Mouse (Mus musculus) right cerebral cortex, postnatal 10 days (tissue): ENCODE results near the gene Klhl25.
"Not testable (repeated sequence)": the region's sequence is repeated elsewhere in the genome, so short reads cannot be mapped to it uniquely, and the experiment has no call there.

Experiments used
- DNase-seq, 2 experiments: peaks; one replicate each; pipeline ENCODE4 v3.0.0; 2021; ENCODE audit warnings: low spot score in 2 of 2

The Klhl25 gene

DNA sequence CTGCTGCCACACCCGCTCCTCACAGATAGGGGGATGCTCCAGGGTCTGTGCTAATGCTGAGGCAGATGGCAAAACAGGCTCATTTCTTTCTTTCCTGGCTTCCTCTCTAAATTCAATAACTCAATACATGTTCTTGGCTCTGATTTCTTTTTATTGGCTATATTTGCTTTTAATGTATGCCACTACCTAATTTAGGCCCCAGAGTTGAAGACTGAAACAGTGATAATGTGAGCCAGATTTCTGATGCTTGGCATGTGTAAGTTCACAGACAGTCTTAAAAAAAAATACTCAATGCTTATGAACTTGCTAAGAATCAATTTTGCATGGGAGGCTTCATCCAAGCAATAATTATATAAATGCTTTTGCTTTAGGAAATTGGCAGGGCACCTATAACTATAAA, 2.2 kb upstream of the Klhl25 start:
- no peak for DNase-seq

GRCm38 (mm10) chr7:75846942-75847341, 1.2 kb upstream of the Klhl25 start:
- no peak for DNase-seq

DNA sequence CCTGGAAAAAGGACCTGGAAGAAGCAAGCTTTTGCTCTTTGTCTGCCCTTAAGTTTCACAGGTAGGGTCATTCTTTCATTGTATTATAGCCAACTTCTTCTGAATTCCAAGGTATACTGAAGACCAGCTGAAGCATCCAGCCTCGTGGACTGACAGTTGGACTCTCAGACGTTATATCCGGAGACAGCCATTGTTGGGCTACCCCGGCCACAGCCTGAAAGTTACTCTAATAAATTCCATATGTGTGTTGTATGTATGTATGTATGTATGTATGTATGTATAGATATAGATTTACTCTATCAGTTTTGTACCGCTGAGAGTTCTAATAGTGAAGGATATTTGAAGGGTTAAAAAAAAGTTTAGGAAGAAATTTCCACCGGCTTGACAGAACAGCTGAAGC, 621 bp upstream of the Klhl25 start:
- DNase-seq = no peak

GRCm38 (mm10) chr7:75848776-75849670, 913 bp downstream of the Klhl25 start:
- peak; percentile 53 to 57 for DNase-seq

DNA sequence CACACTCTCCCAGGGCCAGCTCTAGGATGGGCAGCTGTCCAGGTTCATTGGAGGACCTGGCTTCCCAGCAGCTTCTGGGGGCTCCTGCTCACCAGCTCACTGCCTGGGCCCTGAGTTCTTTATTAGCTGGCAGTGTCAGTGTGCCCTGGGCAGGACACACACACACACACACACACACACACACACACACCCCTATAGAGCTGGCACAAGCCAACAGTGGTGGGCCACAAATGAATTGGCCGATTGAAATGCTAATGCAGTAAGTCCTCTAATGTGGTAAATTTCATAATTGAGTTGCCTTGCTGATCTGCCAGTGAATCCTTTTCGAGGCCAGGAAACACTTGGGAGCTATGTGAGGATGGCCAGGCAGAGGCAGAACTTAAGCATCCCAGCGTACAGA, 2.3 kb downstream of the Klhl25 start:
- not testable (repeated sequence) for DNase-seq

DNA sequence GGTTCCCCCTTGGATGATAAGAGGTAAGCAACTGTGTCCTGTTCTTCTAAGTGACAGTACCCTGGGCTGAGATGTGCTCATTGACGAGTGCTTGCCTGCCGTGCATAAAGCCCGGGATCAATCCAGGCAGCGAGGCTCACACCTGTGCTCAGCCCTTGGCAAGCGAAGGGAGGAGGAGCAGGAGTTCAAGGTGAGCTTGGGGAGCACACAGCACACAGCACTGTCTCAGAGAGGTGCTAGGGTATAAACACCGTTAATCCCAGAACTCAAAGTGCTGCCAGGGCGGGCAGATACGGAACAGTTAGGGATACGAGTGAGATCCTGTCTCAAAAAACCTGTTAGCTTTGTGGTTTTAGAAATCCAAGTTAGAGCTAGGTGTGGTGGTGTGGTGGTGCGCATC, 3.2 kb downstream of the Klhl25 start:
- no peak for DNase-seq

GRCm38 (mm10) chr7:75852363-75852762, 4.3 kb downstream of the Klhl25 start:
- DNase-seq = peak; percentile 89 to 91

DNA sequence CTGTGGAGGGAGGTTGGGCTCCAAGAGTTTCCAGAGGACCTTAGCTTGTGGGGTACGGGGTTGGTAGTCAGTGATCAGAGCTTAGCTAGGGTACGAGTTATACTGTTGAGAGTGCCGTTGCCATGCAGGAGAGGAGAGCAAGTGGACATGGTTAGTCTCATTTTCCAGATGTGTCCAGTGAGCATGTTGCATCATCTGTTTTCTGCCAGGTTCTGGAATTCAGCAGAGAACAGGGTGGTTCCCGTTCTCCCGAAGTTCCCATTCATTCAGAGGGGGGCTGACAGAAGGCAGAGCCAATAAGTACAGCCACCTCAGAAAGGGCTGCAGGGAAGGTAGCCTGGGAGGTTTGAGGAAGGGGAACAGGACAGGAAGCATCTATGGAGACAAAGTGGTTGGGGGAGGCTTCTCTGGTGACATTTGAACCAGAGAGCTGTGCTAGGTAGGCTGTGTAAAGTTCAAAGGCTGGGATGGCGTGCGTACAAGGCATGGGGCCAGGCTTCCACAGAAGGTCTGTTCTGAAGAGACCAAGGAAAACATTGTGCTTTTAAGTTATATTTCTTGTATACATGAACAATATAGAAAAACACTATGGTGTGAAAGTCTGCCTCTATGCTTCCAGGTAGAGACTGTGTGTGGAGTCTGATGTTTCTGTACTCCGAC, 5.2 kb downstream of the Klhl25 start:
- DNase-seq = no peak

DNA sequence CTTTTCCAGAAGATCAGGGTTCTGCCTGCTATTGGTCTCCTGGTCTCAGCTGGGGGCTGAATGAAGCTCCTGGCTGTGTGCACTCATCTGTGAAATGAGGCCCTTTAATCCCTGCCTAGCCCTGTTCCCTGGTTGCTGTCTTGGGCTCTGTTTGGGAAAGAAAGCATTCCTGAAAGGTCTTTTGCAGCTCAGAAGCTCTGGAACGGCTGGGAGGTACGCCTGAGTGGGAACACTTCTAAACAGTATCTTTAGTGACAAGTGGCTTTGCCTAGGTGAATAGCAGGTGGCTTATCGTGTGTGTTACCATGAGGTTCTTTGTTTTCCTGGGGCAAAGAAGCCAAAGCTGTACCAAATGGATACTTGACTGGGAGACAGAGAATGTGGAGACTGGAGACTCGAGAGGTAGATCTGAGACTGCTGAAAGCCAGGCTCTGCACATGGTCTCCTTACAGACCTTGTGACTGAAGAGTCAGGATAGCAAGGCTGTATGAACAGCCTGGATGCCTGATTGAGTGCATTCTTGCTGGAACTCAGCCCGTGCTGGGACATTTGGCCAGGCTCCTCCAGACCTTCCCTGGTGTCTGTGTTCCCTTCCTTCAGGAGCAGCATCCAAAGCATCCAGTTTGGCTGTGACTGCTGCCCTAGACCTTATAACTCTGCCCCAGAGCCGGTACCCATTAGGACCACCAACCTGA, 6.3 kb downstream of the Klhl25 start:
- no peak for DNase-seq

DNA sequence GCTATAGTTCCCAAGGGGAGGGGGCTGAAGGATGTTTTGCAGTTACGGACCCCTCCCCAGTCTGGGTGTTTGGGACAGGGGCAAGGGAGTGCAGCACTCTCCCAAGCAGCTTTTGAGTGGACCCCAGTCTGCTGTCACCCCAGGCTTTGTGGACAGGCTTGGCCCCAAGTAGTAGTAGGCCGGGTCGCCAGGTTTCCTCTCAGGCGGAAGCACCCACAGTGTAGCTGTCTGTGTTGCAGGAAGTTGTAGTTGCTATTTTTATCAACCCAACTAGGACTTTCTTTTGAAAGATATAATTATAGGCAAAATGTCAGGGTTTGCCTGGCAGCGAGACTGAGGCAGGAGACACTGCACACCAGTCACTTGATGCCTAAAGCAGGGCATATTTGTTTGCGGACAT, 6.9 kb downstream of the Klhl25 start:
- DNase-seq = no peak

DNA sequence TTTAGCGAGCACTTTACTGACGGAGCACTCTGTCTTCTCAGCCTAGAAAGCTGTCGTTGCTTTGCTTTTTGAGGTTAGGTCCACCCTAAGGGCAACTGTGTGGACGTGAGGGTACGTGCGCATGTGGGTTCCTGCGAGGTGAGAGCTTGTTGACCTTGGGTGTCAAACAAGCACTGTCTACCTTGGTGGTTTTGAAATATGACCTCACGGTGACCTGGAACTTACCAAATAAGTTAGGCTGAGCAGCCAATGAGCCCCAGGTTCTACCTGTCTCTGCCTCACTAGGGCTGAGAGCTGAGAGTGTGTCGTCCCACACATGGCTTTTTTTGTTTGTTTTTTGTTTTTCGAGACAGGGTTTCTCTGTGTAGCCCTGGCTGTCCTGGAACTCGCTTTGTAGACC, 8.1 kb downstream of the Klhl25 start:
- DNase-seq = no peak

DNA sequence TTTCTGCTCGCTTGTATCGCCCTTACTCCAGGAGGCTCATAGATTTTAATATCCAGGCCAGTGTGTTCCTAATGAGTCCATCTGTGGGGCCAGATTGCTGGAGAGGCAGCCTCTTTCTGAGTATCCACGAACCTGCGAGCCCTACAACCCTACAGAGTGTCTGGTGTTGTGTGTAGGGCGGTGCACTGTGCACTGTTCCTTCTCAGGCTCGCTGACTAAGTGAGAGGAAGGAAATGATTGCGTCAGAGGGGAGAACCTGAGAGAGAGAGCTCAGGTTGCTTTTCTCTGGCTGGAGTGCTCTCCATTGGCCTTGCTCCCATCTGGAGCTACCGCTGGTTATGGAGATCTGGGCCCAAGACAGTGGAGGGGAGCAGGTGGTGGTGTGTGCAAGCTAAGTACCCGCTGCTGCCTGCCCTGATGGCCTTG, 11.7 kb downstream of the Klhl25 start:
- no peak for DNase-seq

- DNase-seq = not testable (repeated sequence)
Observed at GRCm38 (mm10) chr7:75861638-75862426, 13.7 kb downstream of the Klhl25 start.

DNA sequence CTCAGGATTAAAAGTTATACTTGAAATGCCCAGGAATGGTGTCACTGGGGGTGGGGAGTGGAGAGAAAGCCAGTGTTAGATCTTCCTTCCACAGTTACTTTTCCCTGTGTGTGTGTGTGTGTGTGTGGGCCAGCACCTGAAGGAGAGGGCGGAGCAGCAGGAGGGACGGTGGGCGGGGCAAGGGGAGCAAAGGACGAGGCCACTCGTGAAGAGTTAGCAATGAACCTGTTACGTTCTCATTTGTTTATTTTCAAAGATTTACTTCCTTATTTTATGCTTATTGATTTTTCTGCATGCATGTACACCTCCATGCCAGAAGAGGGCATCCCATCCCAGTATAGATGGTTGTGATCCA, 14.3 kb downstream of the Klhl25 start:
- DNase-seq = not testable (repeated sequence)

- DNase-seq = not testable (repeated sequence)
Observed at GRCm38 (mm10) chr7:75863248-75863911, 15.3 kb downstream of the Klhl25 start.

DNA sequence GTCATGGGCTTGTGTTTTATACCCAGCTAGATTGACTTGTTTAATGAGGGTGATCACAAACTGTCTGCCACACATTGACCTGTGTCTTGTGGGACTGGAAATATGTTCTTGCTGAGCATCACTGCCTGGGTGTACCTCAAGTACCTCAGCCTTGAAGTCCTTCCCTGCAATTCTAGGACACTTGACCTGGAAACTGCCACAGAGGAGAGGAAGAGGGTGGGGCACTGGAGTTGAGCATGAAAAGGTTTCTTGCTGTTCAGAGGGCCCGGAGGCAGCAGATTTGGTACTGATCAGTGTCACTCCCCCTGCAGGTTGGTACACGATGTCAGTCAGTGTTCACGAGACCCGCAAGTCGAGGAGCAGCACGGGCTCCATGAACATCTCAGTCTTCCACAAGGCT, 16.9 kb downstream of the Klhl25 start:
- no peak for DNase-seq

DNA sequence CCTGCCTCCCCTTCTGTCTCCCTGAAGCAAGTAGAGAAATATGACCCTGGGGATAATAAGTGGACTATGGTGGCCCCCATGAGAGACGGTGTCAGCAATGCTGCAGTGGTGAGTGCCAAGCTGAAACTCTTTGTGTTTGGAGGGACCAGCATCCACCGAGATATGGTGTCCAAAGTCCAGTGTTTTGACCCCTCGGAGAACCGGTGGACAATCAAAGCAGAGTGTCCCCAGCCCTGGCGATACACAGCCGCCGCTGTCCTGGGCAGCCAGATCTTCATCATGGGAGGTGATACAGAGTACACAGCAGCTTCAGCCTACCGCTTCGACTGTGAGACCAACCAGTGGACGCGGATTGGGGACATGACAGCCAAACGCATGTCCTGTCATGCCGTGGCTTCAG, 18.4 kb downstream of the Klhl25 start:
- no peak for DNase-seq

DNA sequence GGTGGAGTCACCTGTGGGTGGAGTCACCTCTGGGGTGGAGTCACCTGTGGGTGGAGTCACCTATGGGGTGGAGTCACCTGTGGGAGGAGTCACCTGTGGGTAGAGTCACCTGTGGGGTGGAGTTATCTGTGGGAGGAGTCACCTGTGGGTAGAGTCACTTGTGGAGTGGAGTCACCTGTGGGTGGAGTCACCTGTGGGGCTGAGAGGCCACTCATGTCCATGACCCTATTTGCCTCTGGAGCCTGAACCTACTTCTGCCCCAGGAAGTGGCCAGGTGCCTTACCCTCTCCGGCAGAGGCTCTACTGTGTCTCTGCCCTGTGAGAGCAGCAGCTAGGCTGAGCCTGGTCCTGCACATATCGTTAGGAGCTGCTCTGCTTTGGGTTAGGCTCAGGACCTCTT, 20.6 kb downstream of the Klhl25 start:
- no peak for DNase-seq

DNA sequence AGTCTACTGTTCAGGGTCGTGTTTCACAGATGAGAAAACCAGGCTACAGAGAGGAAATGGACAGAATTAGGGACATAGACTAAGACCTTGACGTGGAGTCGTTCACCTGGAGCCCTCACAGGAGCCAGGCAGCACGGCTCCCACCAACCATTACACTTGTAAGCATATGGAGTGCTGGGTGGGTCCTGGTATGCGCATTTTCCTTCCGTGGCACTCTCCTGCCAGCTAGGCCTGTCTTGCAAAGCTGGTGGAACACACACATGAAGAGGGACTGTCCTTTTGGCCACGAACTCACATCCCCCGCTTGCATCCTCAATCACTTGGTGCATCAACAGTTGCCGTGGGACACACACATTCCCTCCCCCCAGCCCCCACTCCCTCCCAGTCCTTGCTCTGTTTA, 22.4 kb downstream of the Klhl25 start:
- no peak for DNase-seq

DNA sequence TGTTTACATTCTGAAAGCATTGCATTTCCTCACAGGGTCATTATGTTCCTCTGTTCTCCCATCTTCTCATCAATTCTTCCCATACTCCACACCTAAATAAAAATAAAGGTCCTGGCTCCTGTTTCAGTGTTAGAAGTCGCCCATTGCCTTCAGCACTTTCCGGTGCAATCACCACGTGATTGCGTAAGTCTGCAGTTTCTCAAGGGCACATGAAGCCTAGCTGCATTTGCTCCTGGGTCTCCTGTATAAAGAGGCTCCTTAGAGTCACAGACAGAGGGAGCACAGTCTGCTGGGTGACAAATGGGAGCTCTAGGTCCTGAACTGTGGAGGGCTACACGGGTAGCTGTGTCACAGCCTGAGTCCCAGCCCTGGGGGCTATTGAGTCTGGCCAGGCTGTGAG, 24.1 kb downstream of the Klhl25 start:
- DNase-seq = no peak

- no peak for DNase-seq
Observed at GRCm38 (mm10) chr7:75872697-75873096, 24.6 kb downstream of the Klhl25 start.
